Mouse (Mus musculus): ENCODE data around the gene Spast. TPM values are rescaled to one million over a fixed set of nuclear protein-coding genes. Genes with fewer than 3 reads are reported as not detected.
A peak's percentile ranks its signal among the peaks of the same experiment; 100 is the strongest.

Spast gene
- polyA plus RNA-seq, 1 experiment from 2014 or later, result 11.6 TPM

DNA sequence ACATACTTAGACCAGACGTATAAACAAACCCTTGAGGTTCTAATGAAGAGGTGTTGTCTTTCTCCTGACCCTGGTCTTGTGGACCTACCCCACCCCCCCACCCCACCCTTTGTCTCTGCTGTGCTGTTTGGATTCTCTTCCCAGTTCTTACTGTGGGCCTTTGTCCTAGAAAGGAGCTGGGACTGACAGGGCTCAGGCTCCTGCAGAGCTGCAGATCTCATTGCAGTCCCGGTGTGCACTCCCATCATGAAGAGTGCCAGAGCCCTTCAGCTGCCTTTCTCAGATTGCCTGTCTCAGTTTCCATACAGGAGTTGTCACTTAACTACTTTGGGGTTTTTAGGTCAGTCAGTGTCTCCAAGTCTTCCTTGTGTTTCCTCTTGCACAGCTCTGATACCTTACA, 81.9 kb downstream of the Spast start:
- no peak for DNase-seq (ENCODE audit: low spot score)
- TF ChIP-seq CTCF (IDR thresholded peaks at IDR 0.05; ENCODE audit: low read depth) (no peak), EP300 (optimal IDR thresholded peaks at IDR 0.05) (no peak)
- Histone ChIP-seq H3K9me3 (ENCODE audit: control insufficient read depth, low read length) (no peaks in the 10 kb centered on the region), H3K4me1 (replicated peaks; ENCODE audit: control insufficient read depth, insufficient read depth) (no peaks in the 10 kb centered on the region), H3K27me3 (ENCODE audit: control insufficient read depth, insufficient read depth, low read length) (no peaks in the 10 kb centered on the region), H3K9ac (ENCODE audit: low read length) (no peak overlapping the region), H3K4me3 (ENCODE audit: low read depth, low read length) (no peak overlapping the region), H3K36me3 (ENCODE audit: control insufficient read depth, insufficient read depth, low read length) (peaks cover 26% of the 10 kb centered on the region), H3K27ac (replicated peaks) (no peak overlapping the region), H3K4me2 (replicated peaks; ENCODE audit: low read depth) (no peak overlapping the region)
- no peak for ATAC-seq (ENCODE audit: low FRiP score, low TSS enrichment)
- WGBS, result 65% methylated on average over 2 of the region's 2 CpGs

DNA sequence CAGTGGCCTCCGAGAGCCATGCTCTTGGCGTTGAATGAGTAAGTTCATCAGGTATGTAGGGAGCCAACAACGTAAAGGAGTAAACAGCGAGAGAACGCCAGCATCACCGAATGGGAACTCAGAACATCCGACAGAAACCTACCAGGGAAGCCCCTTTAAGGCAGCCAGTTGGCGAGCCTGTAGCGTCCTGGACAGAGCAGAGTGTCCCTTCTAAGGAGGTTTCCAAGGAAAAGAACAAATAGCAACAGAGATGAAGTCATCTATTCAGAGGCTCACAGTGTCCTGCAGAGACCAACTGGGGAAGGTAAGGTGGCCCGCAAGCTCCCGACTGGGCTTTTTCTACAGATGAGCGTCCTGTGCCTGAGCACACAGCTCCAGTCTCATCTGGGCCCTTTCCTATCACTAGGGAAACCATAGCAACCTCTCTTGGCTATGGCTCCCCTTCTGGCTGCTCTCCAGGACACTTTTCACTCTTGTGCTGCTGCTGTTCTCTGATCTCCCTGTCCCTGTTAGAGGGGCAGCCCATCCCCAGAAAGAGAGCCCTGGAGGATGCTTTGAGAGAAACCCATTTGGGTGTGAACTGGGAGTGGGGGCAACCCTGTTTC, 85.7 kb downstream of the Spast start:
- Histone ChIP-seq H3K27me3 (ENCODE audit: control insufficient read depth, insufficient read depth, low read length) (no peaks in the 10 kb centered on the region), H3K36me3 (ENCODE audit: control insufficient read depth, insufficient read depth, low read length) (peaks cover 22% of the 10 kb centered on the region), H3K4me2 (replicated peaks; ENCODE audit: low read depth) (no peak overlapping the region), H3K4me1 (replicated peaks; ENCODE audit: control insufficient read depth, insufficient read depth) (no peaks in the 10 kb centered on the region), H3K4me3 (ENCODE audit: low read depth, low read length) (no peak overlapping the region), H3K9ac (ENCODE audit: low read length) (no peak overlapping the region), H3K27ac (replicated peaks) (no peak overlapping the region), H3K9me3 (ENCODE audit: control insufficient read depth, low read length) (no peaks in the 10 kb centered on the region)
- TF ChIP-seq CTCF (IDR thresholded peaks at IDR 0.05; ENCODE audit: low read depth) (no peak), EP300 (optimal IDR thresholded peaks at IDR 0.05) (no peak)
- WGBS, result 88% methylated on average over 12 of the region's 12 CpGs
- ATAC-seq (ENCODE audit: low FRiP score, low TSS enrichment) (no peak), DNase-seq (ENCODE audit: low spot score) (no peak)

DNA sequence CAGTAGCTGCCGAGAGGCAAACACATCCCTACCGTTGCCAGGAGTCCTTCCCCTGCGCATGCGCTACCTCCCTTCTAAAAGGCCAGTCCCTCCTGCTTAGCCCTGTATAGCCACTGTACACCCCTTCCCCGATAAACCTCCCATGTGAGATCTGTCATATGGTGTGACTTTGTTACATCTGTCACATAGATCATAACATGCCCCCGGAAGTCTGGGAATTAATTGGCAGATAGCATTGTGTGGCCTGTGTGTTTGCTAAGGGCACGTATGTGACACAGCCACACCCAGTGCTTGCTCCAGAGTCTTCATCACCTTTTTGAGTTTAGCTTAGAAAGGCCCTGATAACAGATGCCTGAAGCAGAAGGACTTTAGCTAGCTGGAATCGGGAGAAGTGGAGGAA, 91.3 kb downstream of the Spast start:
- H3K4me1 ChIP-seq (replicated peaks; ENCODE audit: control insufficient read depth, insufficient read depth), result no peaks in the 10 kb centered on the region
- H3K9ac ChIP-seq (ENCODE audit: low read length), result no peak overlapping the region
- H3K27ac ChIP-seq (replicated peaks), result peak overlapping the region; percentile 53; the same call in 1 of the 2 replicates
- WGBS, result 58% methylated on average over 8 of the region's 8 CpGs
- 0 out of 2 replicates have a peak, but pooled peaks cover 4% of the 10 kb centered on the region for H3K36me3 ChIP-seq (ENCODE audit: control insufficient read depth, insufficient read depth, low read length)
- no peak overlapping the region for H3K4me2 ChIP-seq (replicated peaks; ENCODE audit: low read depth)
- H3K4me3 ChIP-seq (ENCODE audit: low read depth, low read length), result no peak overlapping the region
- DNase-seq (ENCODE audit: low spot score) (peak; percentile 58), ATAC-seq (ENCODE audit: low FRiP score, low TSS enrichment) (peak; percentile 88)
- no peaks in the 10 kb centered on the region for H3K9me3 ChIP-seq (ENCODE audit: control insufficient read depth, low read length)
- no peaks in the 10 kb centered on the region for H3K27me3 ChIP-seq (ENCODE audit: control insufficient read depth, insufficient read depth, low read length)
- TF ChIP-seq CTCF (IDR thresholded peaks at IDR 0.05; ENCODE audit: low read depth) (no peak), EP300 (optimal IDR thresholded peaks at IDR 0.05) (no peak)

DNA sequence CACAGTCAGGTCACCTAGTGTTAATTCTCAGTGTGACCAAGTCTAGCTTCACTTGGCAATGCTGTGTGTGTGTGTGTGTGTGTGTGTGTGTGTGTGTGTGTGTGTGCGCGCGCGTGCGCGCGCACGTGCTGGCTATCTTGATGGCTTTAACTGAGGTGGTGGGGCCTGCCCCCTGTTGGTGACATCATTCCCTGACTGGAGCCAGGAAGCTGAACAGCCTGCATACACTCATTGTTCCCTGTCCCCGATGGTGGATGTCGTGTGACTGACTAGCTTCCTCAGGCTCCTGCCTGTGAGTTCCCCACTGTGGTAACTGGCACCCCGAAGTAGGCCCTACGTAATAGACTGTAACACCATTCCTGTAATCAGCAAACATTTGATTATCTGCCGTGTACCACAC, 92.7 kb downstream of the Spast start:
- Histone ChIP-seq H3K9me3 (ENCODE audit: control insufficient read depth, low read length) (no peaks in the 10 kb centered on the region), H3K9ac (ENCODE audit: low read length) (no peak overlapping the region), H3K36me3 (ENCODE audit: control insufficient read depth, insufficient read depth, low read length) (0 out of 2 replicates have a peak, but pooled peaks cover 4% of the 10 kb centered on the region), H3K27ac (replicated peaks) (0 out of 2 replicates have a peak overlapping the region, but pooled peaks have one; percentile 2), H3K4me3 (ENCODE audit: low read depth, low read length) (no peak overlapping the region), H3K4me1 (replicated peaks; ENCODE audit: control insufficient read depth, insufficient read depth) (no peaks in the 10 kb centered on the region), H3K27me3 (ENCODE audit: control insufficient read depth, insufficient read depth, low read length) (no peaks in the 10 kb centered on the region), H3K4me2 (replicated peaks; ENCODE audit: low read depth) (no peak overlapping the region)
- TF ChIP-seq EP300 (optimal IDR thresholded peaks at IDR 0.05) (no peak), CTCF (IDR thresholded peaks at IDR 0.05; ENCODE audit: low read depth) (peak; percentile 42; the same call in 1 of the 2 replicates)
- DNase-seq (ENCODE audit: low spot score) (peak; percentile 57), ATAC-seq (ENCODE audit: low FRiP score, low TSS enrichment) (peak; percentile 53)
- WGBS, result 71% methylated on average over 13 of the region's 13 CpGs

DNA sequence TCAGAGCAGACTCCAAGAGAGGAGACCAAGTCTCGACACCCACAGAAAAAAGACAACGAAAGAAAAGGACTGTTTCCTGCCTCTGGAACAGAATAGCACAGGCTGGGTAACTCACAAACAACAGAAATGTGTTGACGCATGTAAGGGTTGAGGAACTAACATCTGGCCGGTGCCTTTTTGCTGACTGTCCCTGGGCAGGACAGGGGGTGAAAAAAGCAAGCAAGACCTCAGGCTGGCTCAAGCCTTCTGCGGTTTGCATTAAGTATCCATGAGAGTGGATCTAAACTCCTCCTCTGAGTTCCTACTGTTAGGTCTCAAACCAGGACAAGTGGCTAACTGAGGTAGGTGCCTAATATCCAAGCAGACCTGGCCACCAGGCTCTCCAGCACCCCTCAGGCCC, 93.8 kb downstream of the Spast start:
- H3K36me3 ChIP-seq (ENCODE audit: control insufficient read depth, insufficient read depth, low read length), result no peaks in the 10 kb centered on the region
- no peak overlapping the region for H3K4me2 ChIP-seq (replicated peaks; ENCODE audit: low read depth)
- H3K27me3 ChIP-seq (ENCODE audit: control insufficient read depth, insufficient read depth, low read length), result no peaks in the 10 kb centered on the region
- no peak overlapping the region for H3K27ac ChIP-seq (replicated peaks)
- no peak overlapping the region for H3K4me3 ChIP-seq (ENCODE audit: low read depth, low read length)
- H3K9me3 ChIP-seq (ENCODE audit: control insufficient read depth, low read length), result no peaks in the 10 kb centered on the region
- H3K9ac ChIP-seq (ENCODE audit: low read length), result no peak overlapping the region
- WGBS, result 76% methylated on average over 5 of the region's 5 CpGs
- no peak for DNase-seq (ENCODE audit: low spot score)
- TF ChIP-seq CTCF (IDR thresholded peaks at IDR 0.05; ENCODE audit: low read depth), result no peak
- TF ChIP-seq EP300 (optimal IDR thresholded peaks at IDR 0.05), result no peak
- ATAC-seq (ENCODE audit: low FRiP score, low TSS enrichment), result no peak
- H3K4me1 ChIP-seq (replicated peaks; ENCODE audit: control insufficient read depth, insufficient read depth), result no peaks in the 10 kb centered on the region

- Histone ChIP-seq H3K4me2 (replicated peaks; ENCODE audit: low read depth) (no peak overlapping the region), H3K9ac (ENCODE audit: low read length) (no peak overlapping the region), H3K4me3 (ENCODE audit: low read depth, low read length) (no peak overlapping the region), H3K36me3 (ENCODE audit: control insufficient read depth, insufficient read depth, low read length) (no peaks in the 10 kb centered on the region), H3K9me3 (ENCODE audit: control insufficient read depth, low read length) (no peaks in the 10 kb centered on the region), H3K4me1 (replicated peaks; ENCODE audit: control insufficient read depth, insufficient read depth) (no peaks in the 10 kb centered on the region), H3K27me3 (ENCODE audit: control insufficient read depth, insufficient read depth, low read length) (no peaks in the 10 kb centered on the region), H3K27ac (replicated peaks) (no peak overlapping the region)
- WGBS, result 71% methylated on average over 9 of the region's 9 CpGs
- TF ChIP-seq CTCF (IDR thresholded peaks at IDR 0.05; ENCODE audit: low read depth) (no peak), EP300 (optimal IDR thresholded peaks at IDR 0.05) (no peak)
- DNase-seq (ENCODE audit: low spot score) (peak; percentile 74), ATAC-seq (ENCODE audit: low FRiP score, low TSS enrichment) (peak; percentile 92)
Measured at GRCm38 (mm10) chr17:74437762-74438161, 99.0 kb downstream of the Spast start.

All from stomach, postnatal 0 days (tissue).